Mouse (Mus musculus) thymus, adult 2 months (tissue): ENCODE results near the gene Mrpl27.

Source experiments
- CTCF ChIP-seq: fragments of 200-500 bp; IDR thresholded peaks from 2 replicates; pipeline ENCODE4 v1.5.1; 2012; ENCODE audit warnings: mild to moderate bottlenecking, control low read depth, low read length, moderate library complexity, borderline replicate concordance; ENCODE audit not compliant: control insufficient read depth, poor library complexity, insufficient read depth; ENCODE audit errors: extremely low read depth
- POLR2A ChIP-seq: fragments of 200-500 bp; IDR thresholded peaks from 2 replicates; pipeline ENCODE4 v1.6.1; 2012; ENCODE audit warnings: mild to moderate bottlenecking, low read length, control low read depth, moderate library complexity; ENCODE audit not compliant: control insufficient read depth, poor library complexity, insufficient read depth; ENCODE audit errors: extremely low read depth

DNA sequence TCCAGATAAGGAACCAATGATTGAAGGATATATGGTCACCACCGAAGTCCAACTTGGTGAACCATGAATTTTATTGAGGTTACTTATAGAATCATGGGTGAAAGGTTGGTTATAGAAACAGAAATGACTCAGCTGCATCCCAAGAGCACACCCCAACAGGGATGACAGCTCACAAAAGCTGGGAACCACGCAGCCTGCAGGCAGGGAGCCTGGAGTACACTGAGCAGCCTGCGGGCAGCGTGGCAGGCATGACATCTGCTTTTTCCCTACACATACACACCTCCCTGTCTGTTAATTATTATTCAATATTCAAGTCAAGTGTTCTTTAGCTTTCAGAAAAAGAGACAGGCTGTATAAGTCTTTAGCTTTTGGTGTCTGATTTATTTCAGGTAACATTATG is 39.0 kb upstream of the Mrpl27 start:
- TF ChIP-seq CTCF (no peak), POLR2A (no peak)
